Mouse (Mus musculus) limb, embryonic 12.5 days (tissue): ENCODE measurements around the gene Surf1. TPM values are rescaled to one million over a fixed set of nuclear protein-coding genes. Genes with fewer than 3 reads are reported as not detected.

Source experiments
- ATAC-seq: fragments of 200-750 bp; cut with Nextera tagmentation; 2 replicates; pipeline ENCODE4 v1.8.0; 2017; ENCODE audit warnings: low read depth, moderate TSS enrichment; ENCODE audit not compliant: insufficient number of reproducible peaks, insufficient read depth, low FRiP score, low TSS enrichment
- H3K27ac ChIP-seq: fragments of 300-500 bp; sonication (generic); 2 replicates; pipeline ENCODE4 v1.5.1; 2016; ENCODE audit warnings: mild to moderate bottlenecking, moderate library complexity
- H3K27me3 ChIP-seq: fragments of 300-500 bp; sonication (generic); 2 replicates; pipeline ENCODE4 v1.6.1; 2016; ENCODE audit warnings: mild to moderate bottlenecking, moderate library complexity
- H3K36me3 ChIP-seq: fragments of 300-500 bp; sonication (generic); 2 replicates; pipeline ENCODE4 v1.6.1; 2016; ENCODE audit warnings: mild to moderate bottlenecking, moderate library complexity
- H3K4me1 ChIP-seq: fragments of 300-500 bp; sonication (generic); replicated peaks from 2 replicates; pipeline ENCODE4 v1.6.1; 2016
- H3K4me2 ChIP-seq: fragments of 300-500 bp; sonication (generic); 2 replicates; pipeline ENCODE4 v1.6.1; 2016; ENCODE audit warnings: mild to moderate bottlenecking, moderate library complexity
- H3K4me3 ChIP-seq: fragments of 300-500 bp; sonication (generic); replicated peaks from 2 replicates; pipeline ENCODE4 v1.5.1; 2016; ENCODE audit warnings: mild to moderate bottlenecking
- H3K9ac ChIP-seq: fragments of 300-500 bp; sonication (generic); replicated peaks from 2 replicates; pipeline ENCODE4 v1.6.1; 2016; ENCODE audit warnings: mild to moderate bottlenecking, moderate library complexity
- H3K9me3 ChIP-seq: fragments of 300-500 bp; sonication (generic); 2 replicates; pipeline ENCODE4 v1.6.1; 2016; ENCODE audit warnings: mild to moderate bottlenecking, moderate library complexity
- WGBS: fragments of 180-500 bp; shearing (Covaris S2); methylation state at CpG from one replicate; pipeline ENCODE4 v1.1.7; 2016; 5-methylcytosine and 5-hydroxymethylcytosine counted together
- polyA plus RNA-seq: library from polyadenylated mRNA; unstranded; fragments of >200 nt; fragmentation: Nextera tagmentation; extraction: Ambion mirVana; gene quantifications from 2 replicates; pipeline ENCODE4 v1.2.1, GENCODE M21; 2016

The Surf1 gene
- polyA plus RNA-seq, 1 experiment from 2014 or later, result 54.2 TPM

- Histone ChIP-seq H3K36me3 (peaks cover 77% of the 10 kb centered on the region), H3K4me3 (no peak overlapping the region), H3K27me3 (no peaks in the 10 kb centered on the region), H3K9ac (no peak overlapping the region), H3K9me3 (no peaks in the 10 kb centered on the region), H3K4me1 (no peaks in the 10 kb centered on the region), H3K27ac (no peak overlapping the region), H3K4me2 (no peak overlapping the region)
- ATAC-seq, result no peak
- WGBS, result 81% methylated on average over 2 of the region's 2 CpGs
Observed at GRCm38 (mm10) chr2:26950411-26950810, 34.1 kb upstream of the Surf1 start.

- ATAC-seq, result no peak
- H3K4me1 ChIP-seq, result no peaks in the 10 kb centered on the region
- H3K36me3 ChIP-seq, result peaks cover 12% of the 10 kb centered on the region
- H3K4me2 ChIP-seq, result no peak overlapping the region
- no peaks in the 10 kb centered on the region for H3K9me3 ChIP-seq
- H3K9ac ChIP-seq, result no peak overlapping the region
- H3K27ac ChIP-seq, result no peak overlapping the region
- 87% methylated on average over 3 of the region's 3 CpGs for WGBS
- H3K4me3 ChIP-seq, result no peak overlapping the region
- no peaks in the 10 kb centered on the region for H3K27me3 ChIP-seq
Observed at GRCm38 (mm10) chr2:26943253-26943652, 26.9 kb upstream of the Surf1 start.

GRCm38 (mm10) chr2:26941539-26941938 is 25.2 kb upstream of the Surf1 start:
- no peak for ATAC-seq
- Histone ChIP-seq H3K4me2 (no peak overlapping the region), H3K4me3 (no peak overlapping the region), H3K27ac (no peak overlapping the region), H3K36me3 (peaks cover 2% of the 10 kb centered on the region; the same call in 1 of the 2 replicates), H3K27me3 (no peaks in the 10 kb centered on the region), H3K4me1 (no peaks in the 10 kb centered on the region), H3K9ac (no peak overlapping the region), H3K9me3 (no peaks in the 10 kb centered on the region)
- WGBS, result 46% methylated on average over 5 of the region's 5 CpGs

- Histone ChIP-seq H3K27me3 (no peaks in the 10 kb centered on the region), H3K4me2 (no peak overlapping the region), H3K4me3 (no peak overlapping the region), H3K9ac (no peak overlapping the region), H3K4me1 (peaks cover 10% of the 10 kb centered on the region), H3K9me3 (no peaks in the 10 kb centered on the region), H3K36me3 (peaks cover 5% of the 10 kb centered on the region), H3K27ac (no peak overlapping the region)
- ATAC-seq, result no peak
- WGBS, result 68% methylated on average over 1 of the region's 1 CpGs
Observed at GRCm38 (mm10) chr2:26936425-26936824, 20.1 kb upstream of the Surf1 start.

GRCm38 (mm10) chr2:26935286-26935685 is 19.0 kb upstream of the Surf1 start:
- Histone ChIP-seq H3K4me1 (peaks cover 21% of the 10 kb centered on the region), H3K9me3 (no peaks in the 10 kb centered on the region), H3K4me3 (no peak overlapping the region), H3K36me3 (peaks cover 16% of the 10 kb centered on the region), H3K9ac (no peak overlapping the region), H3K27ac (no peak overlapping the region), H3K4me2 (no peak overlapping the region), H3K27me3 (no peaks in the 10 kb centered on the region)
- no peak for ATAC-seq
- 79% methylated on average over 2 of the region's 2 CpGs for WGBS

GRCm38 (mm10) chr2:26933304-26934055 is 17.1 kb upstream of the Surf1 start, which contains the start of the genes Surf4 and Stkld1:
Surf4 (minus strand) TSS chr2:26933928.
Stkld1 (plus strand) TSS chr2:26934047.
- Histone ChIP-seq H3K4me3 (peak within 1 kb of the TSS; percentile 98), H3K27me3 (no peaks in the 10 kb centered on the region), H3K27ac (peak within 1 kb of the TSS; percentile 93), H3K9me3 (no peaks in the 10 kb centered on the region), H3K9ac (peak within 1 kb of the TSS; percentile 97), H3K4me1 (peaks cover 21% of the 10 kb centered on the region), H3K4me2 (peak within 1 kb of the TSS; percentile 79), H3K36me3 (peaks cover 34% of the 10 kb centered on the region)
- 1% methylated on average over 58 of the region's 70 CpGs for WGBS
- ATAC-seq, result peak; percentile 96

- H3K4me2 ChIP-seq, result peak overlapping the region; percentile 79
- ATAC-seq, result no peak
- H3K4me1 ChIP-seq, result peaks cover 21% of the 10 kb centered on the region
- peak overlapping the region; percentile 93 for H3K27ac ChIP-seq
- H3K36me3 ChIP-seq, result peaks cover 42% of the 10 kb centered on the region
- peak overlapping the region; percentile 97 for H3K9ac ChIP-seq
- H3K27me3 ChIP-seq, result no peaks in the 10 kb centered on the region
- H3K4me3 ChIP-seq, result peak overlapping the region; percentile 98
- whole genome bisulfite sequencing, result 2% methylated on average over 48 of the region's 49 CpGs
- no peaks in the 10 kb centered on the region for H3K9me3 ChIP-seq
Observed at GRCm38 (mm10) chr2:26932473-26933303, 16.4 kb upstream of the Surf1 start.

- Histone ChIP-seq H3K27ac (no peak overlapping the region), H3K27me3 (no peaks in the 10 kb centered on the region), H3K4me3 (no peak overlapping the region), H3K9me3 (no peaks in the 10 kb centered on the region), H3K4me1 (peaks cover 21% of the 10 kb centered on the region), H3K4me2 (no peak overlapping the region), H3K9ac (no peak overlapping the region), H3K36me3 (peaks cover 65% of the 10 kb centered on the region)
- 62% methylated on average over 1 of the region's 1 CpGs for WGBS
- no peak for ATAC-seq
Observed at GRCm38 (mm10) chr2:26930390-26930789, 14.1 kb upstream of the Surf1 start.

GRCm38 (mm10) chr2:26927745-26928476 is 11.6 kb upstream of the Surf1 start:
- no peak overlapping the region for H3K4me2 ChIP-seq
- no peak for ATAC-seq
- H3K27ac ChIP-seq, result no peak overlapping the region
- H3K4me3 ChIP-seq, result no peak overlapping the region
- H3K9me3 ChIP-seq, result no peaks in the 10 kb centered on the region
- no peaks in the 10 kb centered on the region for H3K27me3 ChIP-seq
- peaks cover 90% of the 10 kb centered on the region for H3K36me3 ChIP-seq
- 87% methylated on average over 6 of the region's 6 CpGs for WGBS
- H3K9ac ChIP-seq, result no peak overlapping the region
- H3K4me1 ChIP-seq, result peaks cover 21% of the 10 kb centered on the region

GRCm38 (mm10) chr2:26921784-26922183 is 5.5 kb upstream of the Surf1 start:
- Histone ChIP-seq H3K9me3 (no peaks in the 10 kb centered on the region), H3K9ac (no peak overlapping the region), H3K4me2 (no peak overlapping the region), H3K36me3 (peaks cover 91% of the 10 kb centered on the region), H3K27ac (no peak overlapping the region), H3K27me3 (no peaks in the 10 kb centered on the region), H3K4me1 (peaks cover 15% of the 10 kb centered on the region), H3K4me3 (no peak overlapping the region)
- 80% methylated on average over 9 of the region's 9 CpGs for WGBS
- ATAC-seq, result no peak
